Mouse (Mus musculus): ENCODE measurements around the gene Clptm1l.

Clptm1l gene

DNA sequence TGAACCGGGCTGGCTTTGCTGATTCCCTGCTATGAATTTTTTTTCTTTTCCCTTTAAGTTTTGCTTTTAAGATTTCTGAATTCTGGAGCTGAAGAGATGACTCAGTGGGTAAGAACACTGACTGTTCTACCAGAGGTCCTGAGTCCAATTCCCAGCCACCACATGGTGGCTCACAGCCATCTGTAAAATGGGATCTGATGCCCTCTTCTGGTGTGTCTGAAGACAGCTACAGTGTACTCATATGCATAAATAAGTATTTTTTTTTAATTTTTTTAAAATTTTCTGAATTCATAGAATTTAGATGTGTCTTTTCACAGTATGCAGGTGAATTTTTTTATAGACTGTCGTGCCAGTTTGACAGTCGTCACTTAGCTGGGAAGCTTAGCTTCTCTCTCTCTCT is 28.0 kb downstream of the Clptm1l start:
- DNase-seq (ENCODE audit: low read depth, low spot score), result no peak
- H3K27me3 ChIP-seq (ENCODE audit: control insufficient read depth, insufficient read depth, low read length, poor library complexity, severe bottlenecking), result no peaks in the 10 kb centered on the region
- no peaks in the 10 kb centered on the region; the same call in 1 of the 2 replicates for H3K36me3 ChIP-seq (ENCODE audit: control insufficient read depth, insufficient read depth, low read length, poor library complexity, severe bottlenecking)

DNA sequence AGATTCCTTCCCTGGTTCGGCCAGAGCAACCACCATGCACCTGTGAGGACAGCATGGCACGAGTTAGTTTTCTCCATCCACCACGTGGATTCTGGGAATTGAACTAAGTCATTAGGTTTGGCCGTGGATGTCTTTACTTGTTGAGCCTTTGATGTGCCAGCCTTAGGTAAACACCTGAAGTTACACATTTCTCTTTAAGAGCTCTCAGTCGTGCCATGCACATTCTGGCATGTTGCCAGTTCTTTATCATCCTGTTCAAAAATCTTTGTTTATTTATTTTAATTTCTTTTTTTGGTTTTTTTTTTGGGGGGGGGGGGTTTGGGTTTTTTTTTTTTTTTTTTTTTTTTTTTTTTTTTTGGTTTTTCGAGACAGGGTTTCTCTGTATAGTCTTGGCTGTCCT is 34.0 kb downstream of the Clptm1l start:
- DNase-seq (ENCODE audit: low read depth, low spot score), result no peak
- H3K27me3 ChIP-seq (ENCODE audit: control insufficient read depth, insufficient read depth, low read length, poor library complexity, severe bottlenecking), result no peaks in the 10 kb centered on the region
- H3K36me3 ChIP-seq (ENCODE audit: control insufficient read depth, insufficient read depth, low read length, poor library complexity, severe bottlenecking), result no peaks in the 10 kb centered on the region; the same call in 1 of the 2 replicates

DNA sequence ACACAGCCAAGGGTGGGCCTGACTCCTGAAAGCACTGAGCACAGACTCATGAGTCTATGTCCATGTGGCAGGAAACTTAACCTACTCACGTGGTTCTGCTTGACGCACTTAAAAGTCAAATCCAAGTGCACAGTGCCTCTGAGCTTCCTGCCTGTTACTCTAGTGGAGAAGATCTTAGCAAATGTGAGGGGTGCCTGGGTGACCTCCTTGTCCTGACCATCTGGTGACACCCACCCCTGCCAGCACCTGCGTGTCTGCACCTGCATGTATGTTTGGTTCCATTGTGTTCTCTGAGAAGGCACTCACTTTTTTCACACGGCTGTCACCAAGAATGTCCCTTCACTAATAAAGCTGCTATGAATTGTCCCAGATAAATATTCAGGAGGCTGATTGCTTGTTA is 37.5 kb downstream of the Clptm1l start:
- no peaks in the 10 kb centered on the region for H3K27me3 ChIP-seq (ENCODE audit: control insufficient read depth, insufficient read depth, low read length, poor library complexity, severe bottlenecking)

DNA sequence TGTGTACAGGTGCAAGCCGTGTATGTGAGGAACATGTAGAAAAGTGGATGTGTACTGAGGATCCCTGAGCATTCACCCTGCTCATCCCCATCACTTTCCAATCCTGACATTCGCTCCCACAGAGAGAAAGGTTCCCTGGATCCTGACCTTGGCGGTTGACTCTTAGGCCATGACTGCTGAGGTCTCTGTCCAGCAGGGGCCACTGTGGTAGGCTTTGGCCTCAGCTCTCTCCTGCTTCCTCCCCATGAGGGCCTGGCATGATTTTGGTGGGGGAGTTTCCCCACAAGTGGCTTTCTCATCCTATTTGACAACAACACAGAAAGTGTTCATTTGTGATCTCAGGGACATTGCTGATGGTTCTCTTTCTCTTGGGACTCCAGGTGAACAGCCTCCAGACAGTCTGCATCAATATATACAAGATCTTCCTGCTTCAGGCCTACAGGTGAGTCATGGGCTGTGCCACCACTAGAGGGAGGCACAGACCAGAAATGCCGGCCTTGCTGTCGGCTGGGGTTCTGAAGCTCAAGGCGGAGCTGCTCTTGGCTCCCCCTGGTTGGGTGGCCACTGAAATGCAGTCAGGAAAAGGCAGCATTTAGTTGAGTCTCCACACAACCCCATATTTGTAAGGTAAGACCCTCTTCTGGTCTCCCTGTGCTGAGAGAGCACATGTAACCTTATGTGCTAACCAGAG is 42.7 kb downstream of the Clptm1l start:
- peak; percentile 72 for DNase-seq (ENCODE audit: low read depth, low spot score)
- Histone ChIP-seq H3K27me3 (ENCODE audit: control insufficient read depth, insufficient read depth, low read length, poor library complexity, severe bottlenecking) (no peaks in the 10 kb centered on the region), H3K36me3 (ENCODE audit: control insufficient read depth, insufficient read depth, low read length, poor library complexity, severe bottlenecking) (no peaks in the 10 kb centered on the region)

More for the DNA sequence above, 37.5 kb downstream of the Clptm1l start:
- no peak for DNase-seq (ENCODE audit: low read depth, low spot score)
- H3K36me3 ChIP-seq (ENCODE audit: control insufficient read depth, insufficient read depth, low read length, poor library complexity, severe bottlenecking), result no peaks in the 10 kb centered on the region

DNA sequence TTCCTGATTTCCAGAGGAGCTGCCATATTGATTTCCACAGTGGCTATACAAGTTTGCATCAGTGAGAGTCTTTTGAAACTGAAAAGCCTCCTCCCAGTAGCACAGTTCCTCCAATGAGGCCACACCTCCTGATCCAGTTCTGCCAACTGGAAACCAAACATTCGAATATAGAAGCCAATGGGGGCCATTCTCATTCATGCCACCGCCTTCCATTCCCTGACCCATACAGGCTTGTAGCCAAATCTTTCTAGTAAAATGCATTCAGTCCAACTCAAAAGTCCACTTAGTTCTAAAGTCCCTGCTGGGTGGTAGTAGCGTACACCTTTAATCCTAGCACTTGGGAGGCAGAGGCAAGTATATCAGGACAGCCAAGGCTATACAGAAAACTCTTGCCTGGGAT is 49.5 kb downstream of the Clptm1l start:
- H3K27me3 ChIP-seq (ENCODE audit: control insufficient read depth, insufficient read depth, low read length, poor library complexity, severe bottlenecking), result no peaks in the 10 kb centered on the region; the same call in 1 of the 2 replicates
- no peaks in the 10 kb centered on the region for H3K36me3 ChIP-seq (ENCODE audit: control insufficient read depth, insufficient read depth, low read length, poor library complexity, severe bottlenecking)
- no peak for DNase-seq (ENCODE audit: low read depth, low spot score)

DNA sequence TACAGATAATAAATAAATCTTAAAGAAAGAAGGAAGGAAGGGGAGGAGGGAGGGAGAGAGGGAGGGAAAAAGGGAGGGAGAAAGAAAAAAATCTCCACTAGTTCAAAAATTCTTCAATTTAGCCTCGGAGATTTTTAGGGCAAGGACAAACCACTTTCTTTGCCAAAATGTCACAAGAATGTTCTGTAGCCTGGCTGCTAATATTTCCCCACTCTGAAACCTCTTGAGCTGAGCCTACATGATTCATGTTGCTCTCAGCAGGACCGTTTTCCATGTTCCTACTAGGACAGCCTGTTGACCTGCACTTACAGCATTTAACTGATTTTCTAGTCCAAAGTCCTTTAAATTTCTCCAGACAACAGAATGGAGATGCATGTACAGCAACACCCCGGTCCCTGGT is 51.2 kb downstream of the Clptm1l start:
- H3K27me3 ChIP-seq (ENCODE audit: control insufficient read depth, insufficient read depth, low read length, poor library complexity, severe bottlenecking), result no peaks in the 10 kb centered on the region; the same call in 1 of the 2 replicates
- no peaks in the 10 kb centered on the region for H3K36me3 ChIP-seq (ENCODE audit: control insufficient read depth, insufficient read depth, low read length, poor library complexity, severe bottlenecking)
- DNase-seq (ENCODE audit: low read depth, low spot score), result no peak

DNA sequence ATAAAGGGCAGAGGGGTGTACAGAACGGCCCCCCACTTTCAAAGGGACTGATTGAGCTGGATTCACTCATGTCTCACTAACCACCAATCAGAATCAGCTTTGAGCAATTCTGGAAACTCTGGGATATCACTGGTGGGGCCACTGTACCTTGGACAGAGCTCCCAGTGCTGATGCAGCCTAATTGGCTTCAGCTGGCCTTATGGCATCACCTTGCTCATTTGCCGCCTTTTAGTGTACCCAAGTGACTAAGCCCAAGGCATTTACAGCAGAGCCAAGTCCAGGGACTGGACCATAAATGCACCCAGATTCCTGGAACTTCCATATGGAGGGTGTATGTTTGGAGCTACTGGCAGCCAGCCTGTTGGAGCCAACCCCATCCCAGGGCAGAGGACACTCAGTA is 55.1 kb downstream of the Clptm1l start:
- no peaks in the 10 kb centered on the region; the same call in 1 of the 2 replicates for H3K27me3 ChIP-seq (ENCODE audit: control insufficient read depth, insufficient read depth, low read length, poor library complexity, severe bottlenecking)
- no peak for DNase-seq (ENCODE audit: low read depth, low spot score)
- H3K36me3 ChIP-seq (ENCODE audit: control insufficient read depth, insufficient read depth, low read length, poor library complexity, severe bottlenecking), result no peaks in the 10 kb centered on the region

DNA sequence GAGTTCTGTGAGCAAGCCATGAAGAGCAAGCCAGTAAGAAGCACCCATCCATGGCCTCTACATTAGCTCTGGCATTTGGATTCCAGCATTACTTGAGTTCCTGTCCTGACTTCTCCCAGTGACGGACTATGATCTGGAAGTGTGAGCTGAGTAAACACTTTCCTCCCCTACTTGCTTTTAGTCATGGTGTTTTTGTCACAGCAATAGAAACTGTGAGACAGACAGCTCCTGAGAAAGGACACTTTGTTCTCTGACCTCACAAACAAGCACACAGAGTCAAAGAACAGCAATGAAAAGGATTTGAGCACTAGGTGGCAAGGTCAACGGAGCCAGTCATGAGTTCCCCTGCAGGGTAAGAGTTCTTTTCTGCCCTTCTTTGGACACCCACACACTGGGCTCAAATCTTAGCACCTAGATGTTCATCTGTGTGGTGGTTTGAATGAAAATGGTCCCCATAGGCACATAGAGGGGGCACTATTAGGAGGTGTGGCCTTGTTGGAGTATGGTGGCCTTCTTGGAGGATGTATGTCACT is 56.4 kb downstream of the Clptm1l start:
- H3K27me3 ChIP-seq (ENCODE audit: control insufficient read depth, insufficient read depth, low read length, poor library complexity, severe bottlenecking), result no peaks in the 10 kb centered on the region; the same call in 1 of the 2 replicates
- DNase-seq (ENCODE audit: low read depth, low spot score), result no peak
- no peaks in the 10 kb centered on the region for H3K36me3 ChIP-seq (ENCODE audit: control insufficient read depth, insufficient read depth, low read length, poor library complexity, severe bottlenecking)

Measured in splenic B cell, adult 2 months (primary cell).